Mouse (Mus musculus) lung, adult 2 months (tissue): ENCODE measurements around the gene Erc2.

Source experiments
- CTCF ChIP-seq: fragments of 200-500 bp; IDR thresholded peaks from 2 replicates; pipeline ENCODE4 v1.5.1; 2011; ENCODE audit warnings: mild to moderate bottlenecking, low read length, control low read depth; ENCODE audit not compliant: insufficient read depth
- POLR2A ChIP-seq: fragments of 200-500 bp; IDR thresholded peaks from 2 replicates; pipeline ENCODE4 v1.6.1; 2011; ENCODE audit warnings: low read depth, mild to moderate bottlenecking, control low read depth, low read length, borderline replicate concordance; ENCODE audit errors: extremely low read depth

GRCm38 (mm10) chr14:27739436-27739835 lies 117.2 kb downstream of the Erc2 start:
- TF ChIP-seq CTCF (no peak), POLR2A (no peak)
